Mouse (Mus musculus): ENCODE measurements around the gene H2al1f.
"Not testable (repeated sequence)": the region's sequence is repeated elsewhere in the genome, so short reads cannot be mapped to it uniquely, and the experiment has no call there.

Gene H2al1f

GRCm38 (mm10) chrX:11314858-11315257, at the start of gene H2al1f:
H2al1f (plus strand) TSS chrX:11315158.
- not testable (repeated sequence) for DNase-seq (ENCODE audit: low spot score in 2 of 2)

- DNase-seq (ENCODE audit: low spot score in 2 of 2), result no peak
Measured at GRCm38 (mm10) chrX:11267791-11268190, 47.2 kb upstream of the H2al1f start.

- no peak for DNase-seq (ENCODE audit: low spot score in 2 of 2)
Measured at GRCm38 (mm10) chrX:11269074-11269473, 45.9 kb upstream of the H2al1f start.

- DNase-seq (ENCODE audit: low spot score in 2 of 2), result no peak
Measured at GRCm38 (mm10) chrX:11273190-11273589, 41.8 kb upstream of the H2al1f start.

GRCm38 (mm10) chrX:11277083-11277482, 37.9 kb upstream of the H2al1f start:
- DNase-seq (ENCODE audit: low spot score in 2 of 2), result no peak

GRCm38 (mm10) chrX:11280741-11281140, 34.2 kb upstream of the H2al1f start:
- no peak for DNase-seq (ENCODE audit: low spot score in 2 of 2)

- DNase-seq (ENCODE audit: low spot score in 2 of 2), result no peak
Measured at GRCm38 (mm10) chrX:11288306-11288882, 26.6 kb upstream of the H2al1f start.

GRCm38 (mm10) chrX:11289244-11289643, 25.7 kb upstream of the H2al1f start:
- no peak for DNase-seq (ENCODE audit: low spot score in 2 of 2)

- not testable (repeated sequence) for DNase-seq (ENCODE audit: low spot score in 2 of 2)
Measured at GRCm38 (mm10) chrX:11298957-11299356, 16.0 kb upstream of the H2al1f start, which contains the start of gene H2al1a. H2al1a (plus strand) TSS chrX:11299257.

- not testable (repeated sequence) for DNase-seq (ENCODE audit: low spot score in 2 of 2)
Measured at GRCm38 (mm10) chrX:11302132-11302531, 12.8 kb upstream of the H2al1f start, which contains the start of gene H2al1b. H2al1b (plus strand) TSS chrX:11302432.

- not testable (repeated sequence) for DNase-seq (ENCODE audit: low spot score in 2 of 2)
Measured at GRCm38 (mm10) chrX:11305355-11305754, 9.6 kb upstream of the H2al1f start, which contains the start of gene H2al1c. H2al1c (plus strand) TSS chrX:11305655.

- not testable (repeated sequence) for DNase-seq (ENCODE audit: low spot score in 2 of 2)
Measured at GRCm38 (mm10) chrX:11308524-11308923, 6.4 kb upstream of the H2al1f start, which contains the start of gene H2al1d. H2al1d (plus strand) TSS chrX:11308824.

- DNase-seq (ENCODE audit: low spot score in 2 of 2), result not testable (repeated sequence)
Measured at GRCm38 (mm10) chrX:11311634-11312033, 3.3 kb upstream of the H2al1f start, which contains the start of gene H2al1e. H2al1e (plus strand) TSS chrX:11311934.

- not testable (repeated sequence) for DNase-seq (ENCODE audit: low spot score in 2 of 2)
Measured at GRCm38 (mm10) chrX:11317956-11318355, 3.0 kb downstream of the H2al1f start, which contains the start of gene H2al1g. H2al1g (plus strand) TSS chrX:11318256.

GRCm38 (mm10) chrX:11321192-11321591, 6.2 kb downstream of the H2al1f start, which contains the start of gene H2al1h:
H2al1h (plus strand) TSS chrX:11321492.
- DNase-seq (ENCODE audit: low spot score in 2 of 2), result not testable (repeated sequence)

- not testable (repeated sequence) for DNase-seq (ENCODE audit: low spot score in 2 of 2)
Measured at GRCm38 (mm10) chrX:11324359-11324758, 9.4 kb downstream of the H2al1f start, which contains the start of gene H2al1i. H2al1i (plus strand) TSS chrX:11324659.

GRCm38 (mm10) chrX:11327522-11327921, 12.6 kb downstream of the H2al1f start, which contains the start of gene H2al1j:
H2al1j (plus strand) TSS chrX:11327822.
- not testable (repeated sequence) for DNase-seq (ENCODE audit: low spot score in 2 of 2)

- no peak for DNase-seq (ENCODE audit: low spot score in 2 of 2)
Measured at GRCm38 (mm10) chrX:11345762-11346161, 30.8 kb downstream of the H2al1f start.

GRCm38 (mm10) chrX:11346756-11347155, 31.8 kb downstream of the H2al1f start:
- DNase-seq (ENCODE audit: low spot score in 2 of 2), result no peak

- DNase-seq (ENCODE audit: low spot score in 2 of 2), result no peak
Measured at GRCm38 (mm10) chrX:11360823-11361222, 45.9 kb downstream of the H2al1f start.

GRCm38 (mm10) chrX:11361261-11361660, 46.3 kb downstream of the H2al1f start:
- no peak for DNase-seq (ENCODE audit: low spot score in 2 of 2)

GRCm38 (mm10) chrX:11363890-11364289, 48.9 kb downstream of the H2al1f start:
- no peak for DNase-seq (ENCODE audit: low spot score in 2 of 2)

Measured in spleen, postnatal 4 days (tissue).